Mouse (Mus musculus): ENCODE results near the gene Nme1. TPM values are rescaled to one million over a fixed set of nuclear protein-coding genes. Genes with fewer than 3 reads are reported as not detected.
A peak's percentile ranks its signal among the peaks of the same experiment; 100 is the strongest.

Gene Nme1
- polyA plus RNA-seq, 1 experiment from 2014 or later = 315 TPM

- Histone ChIP-seq H3K36me3 (ENCODE audit: control insufficient read depth, insufficient read depth, low read length) (peaks cover 42% of the 10 kb centered on the region), H3K4me3 (ENCODE audit: low read depth, low read length) (no peak overlapping the region), H3K4me1 (replicated peaks; ENCODE audit: control insufficient read depth, insufficient read depth, low read length) (peaks cover 24% of the 10 kb centered on the region), H3K27me3 (replicated peaks; ENCODE audit: control insufficient read depth, insufficient read depth, low read length) (no peaks in the 10 kb centered on the region), H3K4me2 (no peak overlapping the region), H3K9me3 (ENCODE audit: control insufficient read depth, low read length) (no peaks in the 10 kb centered on the region), H3K9ac (ENCODE audit: low read depth, low read length) (no peak overlapping the region), H3K27ac (ENCODE audit: low read depth, low read length) (no peak overlapping the region)
- 79% methylated on average over 2 of the region's 2 CpGs for WGBS
- ATAC-seq (replicated peaks; ENCODE audit: low FRiP score) (no peak), DNase-seq (ENCODE audit: low spot score) (no peak)
Observed at GRCm38 (mm10) chr11:93957031-93957555, 11.2 kb downstream of the Nme1 start.

GRCm38 (mm10) chr11:93956159-93956558 is 12.2 kb downstream of the Nme1 start, which contains the start of gene Nme2:
Nme2 (minus strand) TSS chr11:93956259.
- Histone ChIP-seq H3K27me3 (replicated peaks; ENCODE audit: control insufficient read depth, insufficient read depth, low read length) (no peaks in the 10 kb centered on the region), H3K36me3 (ENCODE audit: control insufficient read depth, insufficient read depth, low read length) (peaks cover 35% of the 10 kb centered on the region), H3K9me3 (ENCODE audit: control insufficient read depth, low read length) (no peaks in the 10 kb centered on the region), H3K27ac (ENCODE audit: low read depth, low read length) (peak within 1 kb of the TSS; percentile 85), H3K4me2 (peak within 1 kb of the TSS; percentile 74), H3K4me3 (ENCODE audit: low read depth, low read length) (peak within 1 kb of the TSS; percentile 77), H3K4me1 (replicated peaks; ENCODE audit: control insufficient read depth, insufficient read depth, low read length) (peaks cover 22% of the 10 kb centered on the region), H3K9ac (ENCODE audit: low read depth, low read length) (peak within 1 kb of the TSS; percentile 54)
- DNase-seq (ENCODE audit: low spot score) (no peak), ATAC-seq (replicated peaks; ENCODE audit: low FRiP score) (peak; percentile 26)
- 3% methylated on average over 6 of the region's 6 CpGs for WGBS

GRCm38 (mm10) chr11:93955256-93956150 is 12.8 kb downstream of the Nme1 start:
- Histone ChIP-seq H3K9ac (ENCODE audit: low read depth, low read length) (peak overlapping the region; percentile 54), H3K4me3 (ENCODE audit: low read depth, low read length) (peak overlapping the region; percentile 77), H3K4me1 (replicated peaks; ENCODE audit: control insufficient read depth, insufficient read depth, low read length) (peaks cover 22% of the 10 kb centered on the region), H3K27ac (ENCODE audit: low read depth, low read length) (peak overlapping the region; percentile 85), H3K36me3 (ENCODE audit: control insufficient read depth, insufficient read depth, low read length) (peaks cover 32% of the 10 kb centered on the region), H3K4me2 (peak overlapping the region; percentile 74), H3K9me3 (ENCODE audit: control insufficient read depth, low read length) (no peaks in the 10 kb centered on the region), H3K27me3 (replicated peaks; ENCODE audit: control insufficient read depth, insufficient read depth, low read length) (no peaks in the 10 kb centered on the region)
- WGBS = under 1% methylated on average over 66 of the region's 67 CpGs
- DNase-seq (ENCODE audit: low spot score) = peak; percentile 93
- ATAC-seq (replicated peaks; ENCODE audit: low FRiP score) = peak; percentile 95

- H3K4me3 ChIP-seq (ENCODE audit: low read depth, low read length) = peak overlapping the region; percentile 77
- H3K27ac ChIP-seq (ENCODE audit: low read depth, low read length) = peak overlapping the region; percentile 85
- no peaks in the 10 kb centered on the region for H3K9me3 ChIP-seq (ENCODE audit: control insufficient read depth, low read length)
- H3K36me3 ChIP-seq (ENCODE audit: control insufficient read depth, insufficient read depth, low read length) = peaks cover 28% of the 10 kb centered on the region
- H3K9ac ChIP-seq (ENCODE audit: low read depth, low read length) = peak overlapping the region; percentile 54
- no peaks in the 10 kb centered on the region for H3K27me3 ChIP-seq (replicated peaks; ENCODE audit: control insufficient read depth, insufficient read depth, low read length)
- ATAC-seq (replicated peaks; ENCODE audit: low FRiP score) (peak; percentile 10; the same call in 1 of the 2 replicates), DNase-seq (ENCODE audit: low spot score) (no peak)
- 31% methylated on average over 13 of the region's 13 CpGs for WGBS
- peak overlapping the region; percentile 74 for H3K4me2 ChIP-seq
- peaks cover 22% of the 10 kb centered on the region for H3K4me1 ChIP-seq (replicated peaks; ENCODE audit: control insufficient read depth, insufficient read depth, low read length)
Observed at GRCm38 (mm10) chr11:93954738-93955255, 13.5 kb downstream of the Nme1 start.

DNA sequence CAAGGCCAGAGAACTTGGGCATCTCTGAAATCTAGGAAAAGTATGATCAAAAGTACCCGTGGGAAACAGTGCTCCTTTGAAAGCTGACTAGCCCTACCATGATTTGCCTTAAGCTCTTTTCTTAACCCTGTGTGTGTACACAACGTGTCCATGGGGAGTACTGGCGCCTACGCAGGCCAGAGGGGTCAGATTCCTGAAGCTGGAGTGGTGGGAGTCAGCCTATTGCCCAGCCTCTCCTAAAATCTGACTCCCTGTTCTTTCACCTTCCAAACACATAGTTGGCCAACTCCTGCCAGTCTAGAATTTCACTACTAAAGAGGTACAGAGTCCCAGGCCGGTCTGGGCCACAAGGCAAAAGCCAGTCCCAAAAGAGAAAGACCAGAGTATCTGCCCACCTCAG is 15.9 kb downstream of the Nme1 start:
- peaks cover 22% of the 10 kb centered on the region for H3K4me1 ChIP-seq (replicated peaks; ENCODE audit: control insufficient read depth, insufficient read depth, low read length)
- no peaks in the 10 kb centered on the region for H3K9me3 ChIP-seq (ENCODE audit: control insufficient read depth, low read length)
- ATAC-seq (replicated peaks; ENCODE audit: low FRiP score) (no peak), DNase-seq (ENCODE audit: low spot score) (no peak)
- H3K27ac ChIP-seq (ENCODE audit: low read depth, low read length) = no peak overlapping the region
- peaks cover 16% of the 10 kb centered on the region; the same call in 1 of the 2 replicates for H3K36me3 ChIP-seq (ENCODE audit: control insufficient read depth, insufficient read depth, low read length)
- H3K4me2 ChIP-seq = no peak overlapping the region
- no peak overlapping the region for H3K9ac ChIP-seq (ENCODE audit: low read depth, low read length)
- H3K4me3 ChIP-seq (ENCODE audit: low read depth, low read length) = no peak overlapping the region
- 78% methylated on average over 5 of the region's 5 CpGs for WGBS
- H3K27me3 ChIP-seq (replicated peaks; ENCODE audit: control insufficient read depth, insufficient read depth, low read length) = no peaks in the 10 kb centered on the region

GRCm38 (mm10) chr11:93950045-93950444 is 18.3 kb downstream of the Nme1 start:
- Histone ChIP-seq H3K4me2 (no peak overlapping the region), H3K36me3 (ENCODE audit: control insufficient read depth, insufficient read depth, low read length) (peaks cover 16% of the 10 kb centered on the region; the same call in 1 of the 2 replicates)
- ATAC-seq (replicated peaks; ENCODE audit: low FRiP score) = no peak

DNA sequence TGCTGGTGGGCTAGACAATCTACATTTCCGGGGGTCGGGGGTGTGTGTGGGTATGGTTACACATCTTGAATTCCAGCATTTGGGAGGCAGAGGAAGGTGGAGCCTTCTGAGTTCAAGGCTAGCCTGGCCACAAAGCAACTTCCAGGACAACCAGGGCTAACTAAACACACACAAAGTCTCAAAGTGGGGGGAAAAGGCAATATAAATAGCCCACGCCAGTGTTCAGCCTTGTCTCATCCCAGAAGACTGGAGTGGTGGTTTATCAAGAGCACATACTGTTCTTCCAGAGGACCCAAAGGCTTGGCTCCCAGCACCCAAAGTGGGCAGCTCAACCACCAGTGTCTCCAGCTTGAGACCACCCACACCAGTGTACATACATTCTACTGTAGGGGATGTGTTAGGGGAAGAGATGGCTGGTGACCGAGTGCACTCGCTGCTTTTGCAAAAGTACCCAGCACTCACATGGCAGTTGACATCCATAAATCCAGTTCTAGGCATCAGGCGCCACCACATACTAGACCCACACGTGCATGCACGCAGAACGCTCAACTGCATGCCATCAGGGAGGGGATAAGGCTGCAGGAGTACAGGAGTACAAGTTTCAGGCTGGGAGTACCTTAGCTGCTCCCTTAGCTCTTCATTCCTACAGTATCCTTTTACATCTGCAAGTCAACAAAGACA is 19.3 kb downstream of the Nme1 start:
- Histone ChIP-seq H3K27ac (ENCODE audit: low read depth, low read length) (no peak overlapping the region), H3K36me3 (ENCODE audit: control insufficient read depth, insufficient read depth, low read length) (peaks cover 16% of the 10 kb centered on the region; the same call in 1 of the 2 replicates), H3K9ac (ENCODE audit: low read depth, low read length) (no peak overlapping the region), H3K27me3 (replicated peaks; ENCODE audit: control insufficient read depth, insufficient read depth, low read length) (no peaks in the 10 kb centered on the region), H3K9me3 (ENCODE audit: control insufficient read depth, low read length) (no peaks in the 10 kb centered on the region), H3K4me1 (replicated peaks; ENCODE audit: control insufficient read depth, insufficient read depth, low read length) (peaks cover 8% of the 10 kb centered on the region), H3K4me2 (no peak overlapping the region), H3K4me3 (ENCODE audit: low read depth, low read length) (no peak overlapping the region)
- DNase-seq (ENCODE audit: low spot score) (no peak), ATAC-seq (replicated peaks; ENCODE audit: low FRiP score) (no peak)
- whole genome bisulfite sequencing = 84% methylated on average over 9 of the region's 9 CpGs

More at GRCm38 (mm10) chr11:93950045-93950444, 18.3 kb downstream of the Nme1 start:
- no peak for DNase-seq (ENCODE audit: low spot score)
- peaks cover 10% of the 10 kb centered on the region for H3K4me1 ChIP-seq (replicated peaks; ENCODE audit: control insufficient read depth, insufficient read depth, low read length)
- H3K4me3 ChIP-seq (ENCODE audit: low read depth, low read length) = no peak overlapping the region
- H3K27me3 ChIP-seq (replicated peaks; ENCODE audit: control insufficient read depth, insufficient read depth, low read length) = no peaks in the 10 kb centered on the region
- 82% methylated on average over 1 of the region's 1 CpGs for WGBS
- H3K9me3 ChIP-seq (ENCODE audit: control insufficient read depth, low read length) = no peaks in the 10 kb centered on the region
- H3K27ac ChIP-seq (ENCODE audit: low read depth, low read length) = no peak overlapping the region
- no peak overlapping the region for H3K9ac ChIP-seq (ENCODE audit: low read depth, low read length)

GRCm38 (mm10) chr11:93944986-93945385 is 23.3 kb downstream of the Nme1 start:
- no peak overlapping the region for H3K9ac ChIP-seq (ENCODE audit: low read depth, low read length)

More at GRCm38 (mm10) chr11:93944986-93945385, 23.3 kb downstream of the Nme1 start:
- peaks cover 6% of the 10 kb centered on the region; the same call in 1 of the 2 replicates for H3K36me3 ChIP-seq (ENCODE audit: control insufficient read depth, insufficient read depth, low read length)
- H3K27me3 ChIP-seq (replicated peaks; ENCODE audit: control insufficient read depth, insufficient read depth, low read length) = no peaks in the 10 kb centered on the region
- no peak overlapping the region for H3K4me3 ChIP-seq (ENCODE audit: low read depth, low read length)
- no peak for ATAC-seq (replicated peaks; ENCODE audit: low FRiP score)
- DNase-seq (ENCODE audit: low spot score) = no peak
- no peak overlapping the region for H3K27ac ChIP-seq (ENCODE audit: low read depth, low read length)
- H3K4me1 ChIP-seq (replicated peaks; ENCODE audit: control insufficient read depth, insufficient read depth, low read length) = no peaks in the 10 kb centered on the region
- 80% methylated on average over 3 of the region's 3 CpGs for WGBS
- H3K9me3 ChIP-seq (ENCODE audit: control insufficient read depth, low read length) = no peaks in the 10 kb centered on the region
- no peak overlapping the region for H3K4me2 ChIP-seq
